Mouse (Mus musculus) liver, postnatal 0 days (tissue): ENCODE results near the gene Ubb.

Source experiments
- CTCF ChIP-seq: sonication (generic); IDR thresholded peaks from 2 replicates; pipeline ENCODE4 v1.5.1; 2016; ENCODE audit warnings: antibody characterized with exemption, low read depth
- EP300 ChIP-seq: IDR thresholded peaks from 2 replicates; pipeline ENCODE4 v1.6.1; 2016; ENCODE audit warnings: antibody characterized with exemption, low read depth, mild to moderate bottlenecking

DNA sequence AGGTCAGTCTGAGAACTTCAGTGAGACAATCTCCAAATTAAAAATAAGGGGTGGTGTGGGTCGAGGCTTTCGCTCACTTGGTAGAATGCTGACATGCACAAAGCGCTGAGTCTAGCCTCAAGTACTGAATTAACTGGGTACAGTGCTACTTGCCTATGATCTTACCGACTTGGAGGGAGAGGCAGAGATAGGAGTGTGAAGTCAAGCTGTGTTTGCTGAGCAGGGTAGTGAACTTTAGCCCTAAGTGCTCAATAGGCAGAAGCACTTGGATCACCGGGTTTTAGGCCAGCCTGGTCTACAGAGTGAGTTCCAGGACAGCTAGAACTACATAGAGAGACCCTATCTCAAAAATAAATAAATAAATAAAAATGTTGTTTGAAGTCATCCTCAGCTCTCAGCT is 6.2 kb downstream of the Ubb start:
- TF ChIP-seq CTCF, result no peak
- no peak for TF ChIP-seq EP300
